Mouse (Mus musculus) T-cell, adult 2 months (primary cell): Measurements from ENCODE around the gene Mapk7.

Source experiments
- DNase-seq: peaks from one replicate; pipeline ENCODE4 v3.0.0; 2022; ENCODE audit warnings: low spot score

Gene Mapk7

GRCm38 (mm10) chr11:61494129-61494997, at the start of gene Mapk7:
Gene Mapk7, minus strand, starts transcription at chr11:61494406.
- DNase-seq = peak; percentile 96

DNA sequence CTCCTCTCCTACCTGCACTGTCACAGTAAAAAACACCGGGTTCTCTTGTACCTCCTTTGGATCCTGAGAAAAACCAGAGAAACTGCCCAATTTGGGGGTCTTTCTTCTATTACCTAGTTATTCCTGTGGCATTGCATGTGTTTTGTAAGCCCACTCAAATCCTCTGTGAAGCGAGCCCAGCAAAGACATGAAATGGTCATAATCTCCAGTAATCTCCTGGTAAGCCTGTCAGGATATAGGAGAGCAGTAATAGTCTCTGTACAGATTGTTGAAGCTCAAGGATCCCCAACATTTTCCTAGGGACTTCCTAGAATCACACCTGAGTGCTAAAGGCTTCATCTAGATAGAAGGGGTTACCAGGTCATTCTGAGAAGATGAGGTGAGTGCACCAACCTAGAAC, 46.9 kb upstream of the Mapk7 start:
- no peak for DNase-seq

DNA sequence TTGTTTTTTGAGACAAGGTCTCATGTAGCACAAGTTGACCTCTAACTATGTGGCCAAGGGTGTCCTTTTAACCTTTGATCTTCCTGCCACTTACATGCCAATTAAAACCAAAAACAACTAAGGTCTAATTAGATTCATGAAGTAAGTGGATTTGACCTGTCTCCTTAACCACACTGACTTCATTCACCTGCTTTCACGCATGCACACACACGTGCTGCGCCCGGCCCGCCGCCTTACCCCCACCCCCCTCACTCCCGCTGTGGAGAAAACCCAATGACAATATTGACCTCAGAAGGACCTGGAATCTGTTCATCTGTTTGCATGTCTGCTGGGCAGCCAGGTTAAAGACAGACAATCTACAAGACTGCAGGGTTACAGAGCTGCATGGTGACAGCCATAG, 46.4 kb upstream of the Mapk7 start:
- no peak for DNase-seq

- DNase-seq = no peak
Observed at GRCm38 (mm10) chr11:61537362-61537761, 43.2 kb upstream of the Mapk7 start.

GRCm38 (mm10) chr11:61536952-61537351, 42.7 kb upstream of the Mapk7 start:
- DNase-seq = no peak

DNA sequence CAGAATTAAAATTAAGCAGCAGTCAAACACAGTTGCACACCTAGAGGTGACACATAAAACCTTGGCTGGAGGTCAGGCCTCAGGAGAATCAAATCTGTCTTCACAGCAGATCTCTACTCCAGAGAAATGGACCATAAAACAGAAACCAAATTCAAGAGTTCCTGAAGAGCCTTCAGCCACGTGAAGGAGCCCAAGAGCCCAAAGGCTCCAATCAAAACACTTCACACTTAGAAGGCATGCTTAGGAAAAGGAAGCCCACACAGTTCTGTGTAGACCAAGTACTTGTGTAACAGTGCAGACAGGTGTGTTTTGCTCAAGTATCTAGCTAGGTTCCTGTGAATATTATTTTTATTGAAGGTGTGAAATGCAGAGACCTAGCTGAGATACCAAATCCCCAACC, 41.3 kb upstream of the Mapk7 start:
- no peak for DNase-seq

GRCm38 (mm10) chr11:61533571-61533970, 39.4 kb upstream of the Mapk7 start:
- no peak for DNase-seq

DNA sequence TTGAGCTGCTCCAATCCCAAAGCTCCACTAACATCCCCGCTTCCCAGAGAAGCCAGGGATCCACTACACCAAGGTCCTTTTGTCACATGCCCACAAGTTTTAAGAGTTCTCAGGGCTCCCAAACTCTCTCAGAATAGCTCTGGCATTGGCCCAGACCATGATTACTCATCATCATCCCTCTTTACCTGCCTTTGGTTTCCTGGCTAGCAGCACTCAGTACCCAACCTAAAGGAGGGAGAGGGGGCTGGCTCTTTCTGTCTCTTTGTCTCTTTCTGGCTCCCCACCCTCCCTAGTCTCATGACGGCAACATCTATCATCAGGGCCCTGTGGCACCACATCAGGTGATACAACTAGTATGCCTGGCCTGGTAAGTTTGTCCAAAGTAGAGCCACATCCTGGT, 38.6 kb upstream of the Mapk7 start:
- DNase-seq = no peak

DNA sequence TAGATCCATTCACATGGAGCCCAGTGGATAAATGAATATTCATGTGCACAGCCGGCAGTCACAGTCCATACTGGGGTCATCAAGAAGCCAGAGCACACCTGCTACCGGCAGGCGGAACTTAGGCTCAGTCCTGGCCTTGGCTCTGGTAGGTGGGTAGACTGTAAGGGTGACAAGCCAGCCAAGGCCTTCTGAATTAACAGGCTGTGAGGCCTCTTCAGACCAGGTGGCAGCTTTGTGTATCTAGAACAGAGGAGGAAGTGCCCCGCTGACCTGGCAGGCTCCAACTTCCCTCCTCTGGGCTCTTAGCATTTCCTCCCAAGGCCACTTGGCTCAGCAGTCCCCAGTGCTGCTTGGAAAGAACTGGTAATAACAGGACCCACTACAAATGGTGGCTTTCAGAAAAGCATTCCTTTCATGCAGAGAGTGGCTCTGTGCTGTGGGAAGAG, 35.1 kb upstream of the Mapk7 start:
- DNase-seq = no peak

- DNase-seq = no peak
Observed at GRCm38 (mm10) chr11:61526872-61527271, 32.7 kb upstream of the Mapk7 start.

- DNase-seq = no peak
Observed at GRCm38 (mm10) chr11:61519484-61520107, 25.4 kb upstream of the Mapk7 start.

- DNase-seq = no peak
Observed at GRCm38 (mm10) chr11:61518871-61519270, 24.7 kb upstream of the Mapk7 start.

DNA sequence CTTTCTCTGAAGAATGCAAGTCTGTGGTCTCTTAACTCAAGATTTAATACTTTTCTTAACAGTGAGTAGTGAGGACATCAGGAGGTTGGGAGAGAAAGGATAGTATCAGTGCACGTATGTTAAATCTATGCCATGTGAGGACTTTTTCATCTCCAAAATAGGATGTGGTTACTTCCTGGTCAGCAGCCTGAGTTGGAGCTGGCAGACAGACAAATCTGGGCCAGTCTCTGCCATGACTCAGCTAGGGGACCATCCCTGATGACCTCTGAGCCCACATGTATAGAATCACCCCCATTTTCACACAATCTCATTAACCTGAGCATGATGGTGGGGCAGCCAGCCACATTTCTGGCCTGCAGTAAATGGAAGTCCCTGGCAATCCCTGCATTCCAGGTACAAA, 23.8 kb upstream of the Mapk7 start:
- DNase-seq = no peak

DNA sequence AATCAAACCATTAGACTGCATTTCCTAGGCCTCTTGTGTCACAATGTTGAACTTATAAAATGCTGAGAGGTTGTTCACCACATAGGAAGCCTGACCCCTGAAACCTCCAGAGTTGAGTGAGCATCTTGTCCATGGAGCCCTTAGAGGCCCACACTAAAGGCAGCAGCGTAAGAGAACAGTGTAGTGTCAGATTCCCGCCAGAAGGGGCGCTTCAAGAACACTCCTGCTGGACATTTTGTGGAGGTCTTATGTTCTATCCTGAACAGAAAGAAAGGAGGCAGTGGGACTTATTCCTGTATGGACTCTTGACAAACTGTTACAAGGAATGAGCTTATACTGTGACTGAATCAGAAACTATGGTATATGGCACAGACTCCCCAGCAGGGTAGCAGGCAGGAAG, 20.7 kb upstream of the Mapk7 start:
- DNase-seq = no peak

GRCm38 (mm10) chr11:61504713-61505257, 10.6 kb upstream of the Mapk7 start, which contains the start of gene B9d1:
Gene B9d1, plus strand, starts transcription at chr11:61505144.
- peak; percentile 92 for DNase-seq

GRCm38 (mm10) chr11:61503933-61504332, 9.7 kb upstream of the Mapk7 start:
- DNase-seq = no peak

- DNase-seq = no peak
Observed at GRCm38 (mm10) chr11:61498736-61499504, 4.7 kb upstream of the Mapk7 start.

GRCm38 (mm10) chr11:61497490-61497889, 3.3 kb upstream of the Mapk7 start:
- DNase-seq = no peak

DNA sequence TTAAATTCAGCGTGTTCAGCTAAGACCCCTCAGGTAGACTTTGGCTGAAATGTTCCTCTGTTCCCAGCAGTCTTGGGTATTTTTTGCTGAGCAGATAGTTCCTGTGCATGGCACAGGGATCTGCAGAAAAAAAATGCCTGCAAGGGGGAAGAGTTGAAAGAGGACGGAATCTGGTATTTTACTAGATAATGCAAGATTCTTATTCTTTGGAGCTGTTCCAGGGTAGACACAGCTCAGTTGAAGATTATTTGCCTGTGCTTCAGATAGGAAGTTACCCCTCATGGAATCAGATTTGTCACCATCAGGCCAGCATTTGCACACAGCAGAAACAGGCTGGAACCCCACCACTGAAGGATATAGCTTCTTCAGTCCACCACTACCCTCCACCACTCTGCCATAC, 1.3 kb upstream of the Mapk7 start:
- no peak for DNase-seq

GRCm38 (mm10) chr11:61493525-61494128, 579 bp downstream of the Mapk7 start:
- peak; percentile 34 for DNase-seq

DNA sequence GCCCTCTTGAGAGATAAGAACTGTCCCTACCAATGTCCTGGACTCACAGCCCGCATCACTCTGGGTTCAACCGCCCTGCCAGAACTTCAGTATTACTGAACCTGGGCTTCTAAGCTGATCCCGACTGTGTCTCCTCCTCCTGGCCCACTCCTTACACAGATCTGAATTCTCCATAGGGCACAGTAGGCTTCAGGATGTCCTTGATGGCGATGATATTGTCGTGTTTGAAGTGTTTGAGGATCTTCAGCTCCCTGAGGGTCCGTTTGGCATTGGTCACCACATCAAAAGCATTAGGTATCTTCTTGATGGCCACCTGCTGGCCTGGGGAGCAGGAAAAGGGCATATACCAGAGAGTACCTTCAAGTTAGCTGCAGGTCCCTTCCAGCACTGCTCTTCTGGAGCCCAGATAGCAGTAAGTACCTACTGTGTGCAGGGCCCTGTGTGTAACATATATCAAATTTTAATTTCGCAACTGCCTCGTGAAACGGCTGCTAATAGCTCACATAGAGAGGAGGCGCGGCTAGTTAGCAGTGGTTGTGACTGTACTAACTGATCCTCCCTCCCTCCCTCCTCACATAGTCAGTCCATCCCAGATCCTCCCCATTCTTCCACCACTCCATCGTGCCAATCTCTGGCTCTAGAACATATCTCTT, 1.3 kb downstream of the Mapk7 start:
- no peak for DNase-seq
